Mouse (Mus musculus): ENCODE measurements at regions not wholly inside any gene's neighbourhood (a gene's known extent, or its start where the extent isn't known, plus 50 kb on each side); places are given as distances from the start of the nearest gene placed in this dataset.

- DNase-seq, result no peak
These were observed 56.4 kb upstream of the Ddhd1 start for GRCm38 (mm10) chr14:45714311-45714710.

- no peak for DNase-seq
These were observed 56.8 kb upstream of the Ddhd1 start for GRCm38 (mm10) chr14:45714786-45715185.

- no peak for DNase-seq
These were observed 58.2 kb upstream of the Ddhd1 start for GRCm38 (mm10) chr14:45716100-45716499.

DNA sequence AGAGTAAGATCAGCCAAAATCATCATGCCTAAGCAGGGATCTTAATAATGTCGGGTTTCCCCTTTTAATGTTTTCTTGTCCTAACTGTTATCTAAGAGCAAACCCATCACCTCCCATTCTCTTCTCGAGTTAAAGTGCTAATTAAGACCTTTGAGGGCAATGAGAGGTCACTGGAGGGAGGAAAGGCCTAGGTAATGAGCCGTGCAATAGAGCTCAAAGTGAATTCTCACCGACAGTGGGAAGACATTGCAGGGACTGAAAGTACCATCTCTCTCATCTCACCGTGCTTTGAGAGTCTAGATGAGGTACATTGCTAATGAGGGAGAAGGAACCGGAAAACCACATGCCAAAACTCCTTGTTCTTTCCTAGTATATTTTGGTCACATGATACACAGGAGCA lies 64.9 kb upstream of the Ddhd1 start:
- DNase-seq, result no peak

DNA sequence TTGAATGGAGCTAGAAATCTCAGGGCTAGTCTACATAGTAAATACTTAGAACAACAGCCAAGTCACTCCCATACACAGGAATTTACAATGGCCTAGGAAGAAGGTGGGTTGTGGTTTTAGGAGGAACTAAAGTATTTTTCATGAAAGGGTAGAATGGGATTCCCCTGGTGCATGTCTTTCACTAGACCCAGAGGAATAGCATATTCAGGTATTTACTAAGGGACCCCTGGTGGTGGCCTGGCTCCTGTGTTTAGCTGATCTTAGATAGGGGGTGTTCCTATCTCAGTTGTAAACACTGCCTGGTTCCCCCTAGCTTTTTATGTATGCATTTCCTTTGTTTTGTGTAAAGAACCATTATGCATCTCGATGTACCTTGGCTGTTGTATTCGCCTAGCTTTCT lies 66.4 kb upstream of the Ddhd1 start:
- DNase-seq, result no peak

GRCm38 (mm10) chr14:45734530-45735410 lies 76.8 kb upstream of the Ddhd1 start:
- DNase-seq, result no peak

GRCm38 (mm10) chr14:45737966-45738365 lies 80.0 kb upstream of the Ddhd1 start:
- no peak for DNase-seq

GRCm38 (mm10) chr14:45739638-45740037 lies 81.7 kb upstream of the Ddhd1 start:
- no peak for DNase-seq

DNA sequence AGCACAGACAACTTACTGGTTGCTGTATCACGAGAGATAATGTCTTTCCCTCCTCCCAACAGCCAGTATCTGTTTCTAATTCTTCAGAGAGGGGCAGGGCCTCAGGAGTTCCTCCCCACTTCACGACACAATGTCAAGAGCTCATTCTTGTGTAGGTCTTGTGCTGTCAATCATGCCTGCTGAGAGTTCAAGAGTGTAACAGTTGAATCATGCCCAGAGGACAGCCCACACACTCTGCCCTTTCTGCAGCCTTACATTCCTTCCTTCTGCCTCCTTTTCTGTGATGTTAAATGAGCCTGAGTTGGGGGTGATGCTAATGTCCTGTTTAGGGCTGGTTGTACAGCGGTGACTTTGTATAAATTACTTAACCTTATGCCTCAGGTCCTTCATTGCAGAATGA lies 82.7 kb upstream of the Ddhd1 start:
- DNase-seq, result no peak

DNA sequence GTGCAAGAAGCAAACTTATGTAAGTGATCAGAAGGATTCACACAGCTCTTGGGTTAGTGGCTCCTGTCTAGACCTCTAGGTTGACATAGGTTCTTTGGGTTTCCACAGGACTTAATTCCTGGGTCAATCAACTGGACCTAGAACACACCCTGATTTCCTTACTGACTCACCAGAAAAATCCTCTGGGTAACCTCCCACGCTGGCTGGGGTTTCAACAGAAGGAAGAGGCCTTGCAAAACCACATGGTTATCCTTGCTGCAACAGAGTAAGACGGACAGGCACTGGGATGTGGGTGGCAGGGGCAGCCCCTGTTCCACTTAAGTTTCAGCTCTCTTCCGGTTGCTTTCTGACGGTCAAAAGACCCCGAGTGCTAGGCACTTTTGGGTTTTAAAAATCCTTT lies 88.2 kb upstream of the Ddhd1 start:
- no peak for DNase-seq

- no peak for DNase-seq
These were observed 99.4 kb upstream of the Ddhd1 start for GRCm38 (mm10) chr14:45757376-45757775.

- no peak for DNase-seq
These were observed 103.1 kb upstream of the Ddhd1 start for GRCm38 (mm10) chr14:45760890-45761680.

DNA sequence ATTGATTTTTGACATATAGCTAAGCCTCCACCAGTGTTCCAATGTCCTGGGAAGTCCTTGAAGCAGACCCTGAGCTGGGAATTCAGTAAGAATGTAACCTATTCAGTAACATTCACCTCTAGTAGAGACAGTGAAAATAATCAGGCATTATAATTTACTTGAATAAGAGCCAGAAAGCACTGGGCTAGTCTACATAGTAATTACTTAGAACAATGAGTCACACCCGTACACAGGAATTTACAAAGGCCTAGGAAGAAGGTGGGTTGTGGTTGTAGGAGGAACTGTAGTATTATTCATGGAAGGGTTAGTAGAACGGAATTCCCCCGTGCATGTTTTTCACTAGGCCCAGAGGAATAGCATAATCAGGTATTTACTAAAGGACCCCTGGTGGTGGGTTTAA lies 106.3 kb upstream of the Ddhd1 start:
- DNase-seq, result no peak

- DNase-seq, result no peak
These were observed 108.6 kb upstream of the Ddhd1 start for GRCm38 (mm10) chr14:45766582-45766981.

DNA sequence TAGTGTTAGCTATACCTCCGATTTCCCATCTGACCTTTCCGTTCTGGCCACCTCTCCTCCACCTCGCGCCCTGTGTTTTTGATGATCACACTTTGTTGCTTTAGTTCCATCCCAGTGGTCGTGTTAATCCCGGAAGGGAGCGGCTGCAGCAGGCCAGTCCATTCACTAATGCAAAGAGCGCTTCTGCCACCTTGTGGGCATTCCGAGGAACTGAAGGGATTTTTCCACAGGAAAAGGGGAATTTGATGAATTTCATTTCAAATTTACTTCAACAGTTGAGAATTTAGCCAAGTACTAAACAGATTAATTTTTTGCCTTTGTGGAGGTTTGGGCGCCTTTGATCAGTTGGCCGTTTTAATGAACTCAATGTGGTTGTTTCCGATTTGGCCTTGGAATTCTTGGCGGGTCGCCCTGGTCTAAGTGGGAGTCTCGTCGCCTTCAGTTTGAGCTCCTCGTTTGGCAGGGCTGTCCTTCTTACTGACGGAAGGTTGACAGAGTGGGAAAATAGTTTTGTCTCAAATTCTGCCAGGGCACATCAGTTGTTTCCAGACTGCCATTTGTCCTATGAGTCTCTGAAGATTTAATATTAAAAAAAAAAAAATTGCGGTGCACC lies 114.8 kb upstream of the Ddhd1 start:
- peak; percentile 46 for DNase-seq

GRCm38 (mm10) chr14:45773326-45773725 lies 115.4 kb upstream of the Ddhd1 start:
- peak; percentile 26 for DNase-seq

DNA sequence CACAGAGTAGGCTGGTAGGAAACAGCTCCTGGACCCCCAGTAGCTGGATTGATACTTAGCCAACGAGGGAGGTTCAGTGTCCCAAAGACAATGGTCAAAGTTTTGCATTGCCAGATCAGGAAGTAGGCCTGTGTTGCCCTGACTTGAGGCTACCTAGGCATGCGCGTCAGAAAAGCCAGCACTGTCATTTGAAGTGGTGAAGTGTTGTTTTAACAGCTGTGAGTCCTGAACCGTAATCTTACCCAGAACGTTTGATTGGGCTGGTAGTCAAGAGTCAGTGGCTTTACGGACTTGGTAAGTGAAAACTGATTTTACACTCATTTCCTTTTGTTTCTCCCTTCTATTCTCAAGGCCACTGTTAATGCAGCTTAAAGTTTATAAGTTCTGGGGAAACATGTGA lies 123.9 kb upstream of the Ddhd1 start:
- DNase-seq, result no peak

DNA sequence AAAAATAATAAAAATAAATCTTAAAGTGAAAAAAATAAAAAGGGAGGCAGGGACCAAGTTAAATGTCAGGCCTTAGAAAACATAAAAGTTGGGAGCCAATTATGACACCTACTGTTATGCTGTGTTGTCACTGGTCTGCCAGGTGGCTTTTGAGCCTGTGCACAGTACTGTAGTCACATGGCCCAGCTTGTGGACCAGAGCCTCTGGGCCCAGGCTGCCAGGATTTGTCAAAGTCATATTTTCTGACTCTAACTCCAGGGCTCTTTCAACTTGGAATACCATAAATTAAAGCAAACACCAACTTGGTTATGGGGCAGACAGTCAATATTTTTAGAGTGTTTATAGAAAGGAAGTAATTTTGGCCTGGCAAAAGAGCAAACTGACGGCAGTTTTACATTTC lies 137.0 kb upstream of the Ddhd1 start:
- no peak for DNase-seq

- DNase-seq, result no peak
These were observed 138.8 kb upstream of the Ddhd1 start for GRCm38 (mm10) chr14:45796665-45797319.

DNA sequence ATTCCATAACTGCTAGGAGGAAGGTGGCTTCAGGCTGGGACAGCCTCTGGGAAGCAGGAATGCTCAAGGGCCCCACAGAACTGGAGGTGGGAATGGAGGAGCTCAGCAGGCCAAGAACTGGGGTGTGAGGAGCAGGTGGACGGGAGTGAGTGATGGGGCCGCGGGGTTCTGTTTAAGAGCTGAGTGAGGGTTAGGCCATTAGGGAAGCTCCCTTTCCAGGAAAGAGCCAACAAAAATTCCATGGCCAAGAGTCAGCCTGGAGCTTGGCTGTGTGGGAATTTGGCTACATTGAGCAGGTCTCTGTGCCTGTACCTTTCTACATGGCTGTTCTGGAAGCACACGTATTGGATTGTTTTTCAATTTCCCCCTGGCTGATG lies 139.4 kb upstream of the Ddhd1 start:
- DNase-seq, result no peak

- no peak for DNase-seq
These were observed 141.3 kb upstream of the Ddhd1 start for GRCm38 (mm10) chr14:45799286-45799685.

DNA sequence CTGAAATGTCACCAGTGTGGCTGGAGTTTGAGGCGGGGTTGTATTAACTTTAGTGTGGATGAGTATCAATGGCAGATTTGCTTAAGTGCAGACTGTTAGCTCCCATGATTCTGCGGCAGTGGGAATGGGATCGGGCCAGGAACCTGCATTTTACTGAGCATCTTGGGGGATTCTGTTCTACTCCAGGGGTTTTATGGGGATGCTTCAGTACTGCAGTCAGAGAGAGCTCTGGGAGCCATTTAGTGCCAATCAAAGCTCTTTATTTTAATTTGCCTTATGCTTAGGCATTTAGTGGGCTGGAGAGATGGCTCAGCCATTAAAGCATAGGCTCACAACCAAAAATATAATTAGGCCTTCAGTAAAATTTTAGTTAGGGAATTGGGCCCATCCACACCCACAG lies 148.0 kb upstream of the Ddhd1 start:
- no peak for DNase-seq

DNA sequence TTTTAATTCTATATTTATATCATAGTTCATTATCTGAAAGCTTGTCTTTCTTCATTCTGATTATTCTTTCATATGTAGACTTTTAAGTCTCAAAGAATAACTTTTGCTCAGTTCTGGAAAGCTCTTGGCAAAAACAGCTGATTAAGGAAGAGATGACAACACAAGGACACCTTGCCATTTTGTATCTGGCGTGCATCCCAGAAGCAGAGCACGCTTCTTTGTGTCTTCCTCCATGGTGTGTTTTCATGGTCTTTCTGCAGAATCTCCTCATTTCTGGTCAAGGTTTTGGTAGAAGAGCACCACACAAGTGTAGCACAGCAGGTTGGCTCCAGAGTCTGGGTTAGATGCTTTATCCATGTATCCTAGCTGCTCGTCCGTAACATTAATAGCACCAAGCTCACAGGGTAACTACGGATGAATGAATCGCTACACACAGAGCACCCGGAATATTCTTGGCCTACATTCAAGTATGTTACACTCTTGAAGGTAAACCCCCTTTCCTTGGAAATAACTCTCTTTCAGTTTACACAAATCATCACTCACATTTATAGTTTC lies 148.9 kb upstream of the Ddhd1 start:
- no peak for DNase-seq
